9 mouse cellular contexts compared by ENCODE assay signal in genomic region chr6:83599060-83599550, GRCm38 (mm10). TPM values are rescaled to one million over a fixed set of nuclear protein-coding genes. Genes with fewer than 3 reads are reported as not detected.
DNase-seq lines count a peak whose midpoint lies in the region; ATAC-seq and TF ChIP-seq lines count a peak whose summit lies in the region.
"Had no signal": no experiment of that assay in that cellular context is flagged by ENCODE, and none has a peak within 500 bp of the region (broad histone marks: within the 10 kb centered on the region; RNA-seq: fewer than 3 reads in every experiment).

No protein-coding gene starts in this region.

- H3K9ac ChIP-seq in forebrain, postnatal 0 days = peak overlapping the region; percentile 18; the same call in 1 of the 2 replicates
- no peak overlapping the region for H3K9ac ChIP-seq in liver, embryonic 12.5 days
- peak overlapping the region; percentile 52; the same call in 1 of the 2 replicates for H3K9ac ChIP-seq in stomach, embryonic 16.5 days (ENCODE audit: low read length)

- TF ChIP-seq CTCF in testis, adult 2 months (IDR thresholded peaks at IDR 0.05; ENCODE audit: control insufficient read depth, insufficient read depth, insufficient replicate concordance, low read depth, low read length) = no peak
- TF ChIP-seq CTCF in forebrain, postnatal 0 days (IDR thresholded peaks at IDR 0.05; ENCODE audit: low read depth) = no peak

- TF ChIP-seq POLR2A in testis, adult 2 months (IDR thresholded peaks at IDR 0.05; ENCODE audit: control insufficient read depth, low read depth, low read length) = no peak

- H3K27ac ChIP-seq in testis, adult 2 months (ENCODE audit: control insufficient read depth, insufficient read depth, low read depth, low read length) = no peak overlapping the region
- no peak overlapping the region for H3K27ac ChIP-seq in forebrain, postnatal 0 days (ENCODE audit: low read depth, low read length)
- no peak overlapping the region for H3K27ac ChIP-seq in liver, embryonic 12.5 days
- H3K27ac ChIP-seq in stomach, embryonic 16.5 days (ENCODE audit: low read length) = no peak overlapping the region

- WGBS in forebrain, postnatal 0 days = 35% methylated on average over 24 of the region's 24 CpGs
- 31% methylated on average over 24 of the region's 24 CpGs for WGBS in liver, embryonic 12.5 days (ENCODE audit: insufficient replicate concordance)
- WGBS in stomach, embryonic 16.5 days = 37% methylated on average over 24 of the region's 24 CpGs

- H3K9me3 ChIP-seq in forebrain, postnatal 0 days (ENCODE audit: low read length) = no peaks in the 10 kb centered on the region
- H3K9me3 ChIP-seq in liver, embryonic 12.5 days (replicated peaks) = no peaks in the 10 kb centered on the region
- H3K9me3 ChIP-seq in stomach, embryonic 16.5 days (replicated peaks; ENCODE audit: control insufficient read depth, low read length) = no peaks in the 10 kb centered on the region

- H3K27me3 ChIP-seq in testis, adult 2 months (ENCODE audit: control insufficient read depth, insufficient read depth, low read length) = no peaks in the 10 kb centered on the region
- no peaks in the 10 kb centered on the region for H3K27me3 ChIP-seq in forebrain, postnatal 0 days (ENCODE audit: insufficient read depth, low read length)
- H3K27me3 ChIP-seq in liver, embryonic 12.5 days (replicated peaks) = peaks cover 10% of the 10 kb centered on the region
- no peaks in the 10 kb centered on the region for H3K27me3 ChIP-seq in stomach, embryonic 16.5 days (ENCODE audit: control insufficient read depth, insufficient read depth, low read length)

- H3K4me1 ChIP-seq in testis, adult 2 months (ENCODE audit: control insufficient read depth, insufficient read depth, low read length) = peaks cover 8% of the 10 kb centered on the region
- H3K4me1 ChIP-seq in forebrain, postnatal 0 days (ENCODE audit: insufficient read depth) = no peaks in the 10 kb centered on the region
- peaks cover 10% of the 10 kb centered on the region for H3K4me1 ChIP-seq in liver, embryonic 12.5 days
- no peaks in the 10 kb centered on the region for H3K4me1 ChIP-seq in stomach, embryonic 16.5 days (ENCODE audit: control insufficient read depth, insufficient read depth, low read length)

- no peak for DNase-seq in testis, postnatal 14 days (ENCODE audit: low spot score)
- DNase-seq in forebrain, postnatal 0 days = peak; percentile 16
- no peak for DNase-seq in layer of hippocampus, postnatal 14 days (ENCODE audit: low spot score in 2 of 2)
- no peak for DNase-seq in ovary, adult 18-20 months (ENCODE audit: low spot score)
- no peak for DNase-seq in cerebellum, adult 11 months

- H3K36me3 ChIP-seq in testis, adult 2 months (ENCODE audit: control insufficient read depth, insufficient read depth, low read length) = no peaks in the 10 kb centered on the region
- no peaks in the 10 kb centered on the region for H3K36me3 ChIP-seq in forebrain, postnatal 0 days (ENCODE audit: insufficient read depth)
- no peaks in the 10 kb centered on the region for H3K36me3 ChIP-seq in liver, embryonic 12.5 days
- H3K36me3 ChIP-seq in stomach, embryonic 16.5 days (ENCODE audit: control insufficient read depth, insufficient read depth, low read length) = no peaks in the 10 kb centered on the region

- H3K4me3 ChIP-seq in testis, adult 2 months (ENCODE audit: control insufficient read depth, low read depth, low read length) = peak overlapping the region; percentile 67
- peak overlapping the region; percentile 25 for H3K4me3 ChIP-seq in forebrain, postnatal 0 days (ENCODE audit: low read depth, low read length)
- H3K4me3 ChIP-seq in liver, embryonic 12.5 days = peak overlapping the region; percentile 31
- peak overlapping the region; percentile 37 for H3K4me3 ChIP-seq in stomach, embryonic 16.5 days (replicated peaks; ENCODE audit: low read length)

- peak overlapping the region; percentile 53 for H3K4me2 ChIP-seq in forebrain, postnatal 0 days (ENCODE audit: low read depth)
- H3K4me2 ChIP-seq in liver, embryonic 12.5 days = peak overlapping the region; percentile 57
- peak overlapping the region; percentile 55 for H3K4me2 ChIP-seq in stomach, embryonic 16.5 days (ENCODE audit: low read depth, low read length)

- peak; percentile 25; the same call in 1 of the 2 replicates for ATAC-seq in forebrain, postnatal 0 days
- ATAC-seq in liver, embryonic 12.5 days = no peak
- ATAC-seq in stomach, embryonic 16.5 days (ENCODE audit: insufficient read depth, low FRiP score) = no peak

RNA-seq across cellular contexts. Expression of gene Stambp, which starts 26.6 kb away (rescaled TPM):
- polyA plus RNA-seq in testis, adult 2 months (2012; rRNA removed) = 42.6 and 44.6 TPM in 2 replicates
- 11.2 and 13.9 TPM in 2 replicates for total RNA-seq in forebrain, postnatal 0 days (2014; rRNA removed)
- polyA plus RNA-seq in forebrain, postnatal 0 days (2015; fragmentation: Nextera tagmentation; extraction: Ambion mirVana) = 64.7 and 72.3 TPM in 2 replicates
- 11.7 and 13.4 TPM in 2 replicates for polyA plus RNA-seq in liver, embryonic 12.5 days (2016; fragmentation: Nextera tagmentation; extraction: Ambion mirVana)
- 28.0 and 32.5 TPM in 2 replicates for polyA plus RNA-seq in stomach, embryonic 16.5 days (2015; fragmentation: Nextera tagmentation; extraction: Ambion mirVana)
- total RNA-seq in layer of hippocampus, postnatal 14 days (2021) = 10 to 100 TPM; 31.7 to 36.2 TPM

RNA-seq across cellular contexts. Expression of gene Clec4f, which starts 56.9 kb away (rescaled TPM):
- 0.14 TPM in 1 of 2 replicates, not detected in the other for polyA plus RNA-seq in testis, adult 2 months (2012; rRNA removed)
- total RNA-seq in forebrain, postnatal 0 days (2014; rRNA removed) = not detected in 2 replicates
- 0.28 TPM in 1 of 2 replicates, not detected in the other for polyA plus RNA-seq in forebrain, postnatal 0 days (2015; fragmentation: Nextera tagmentation; extraction: Ambion mirVana)
- polyA plus RNA-seq in liver, embryonic 12.5 days (2016; fragmentation: Nextera tagmentation; extraction: Ambion mirVana) = 2.1 and 2.9 TPM in 2 replicates
- polyA plus RNA-seq in stomach, embryonic 16.5 days (2015; fragmentation: Nextera tagmentation; extraction: Ambion mirVana) = 0.35 and 0.45 TPM in 2 replicates
- total RNA-seq in layer of hippocampus, postnatal 14 days (2021) = not detected
- total RNA-seq: neutrophil, adult 5-6 weeks had no signal
